Mouse (Mus musculus) megakaryocyte, embryonic 14.5 days (primary cell): ENCODE data around the gene Prkce.

Experiments used
- FLI1 ChIP-seq: IDR thresholded peaks from 2 replicates; pipeline ENCODE4 v1.6.1; 2012; ENCODE audit warnings: low read length, inconsistent platforms, mixed read lengths
- GATA1 ChIP-seq: IDR thresholded peaks from 3 replicates; pipeline ENCODE4 v1.6.1; 2012; ENCODE audit warnings: mixed read lengths, low read length, inconsistent platforms, borderline replicate concordance

DNA sequence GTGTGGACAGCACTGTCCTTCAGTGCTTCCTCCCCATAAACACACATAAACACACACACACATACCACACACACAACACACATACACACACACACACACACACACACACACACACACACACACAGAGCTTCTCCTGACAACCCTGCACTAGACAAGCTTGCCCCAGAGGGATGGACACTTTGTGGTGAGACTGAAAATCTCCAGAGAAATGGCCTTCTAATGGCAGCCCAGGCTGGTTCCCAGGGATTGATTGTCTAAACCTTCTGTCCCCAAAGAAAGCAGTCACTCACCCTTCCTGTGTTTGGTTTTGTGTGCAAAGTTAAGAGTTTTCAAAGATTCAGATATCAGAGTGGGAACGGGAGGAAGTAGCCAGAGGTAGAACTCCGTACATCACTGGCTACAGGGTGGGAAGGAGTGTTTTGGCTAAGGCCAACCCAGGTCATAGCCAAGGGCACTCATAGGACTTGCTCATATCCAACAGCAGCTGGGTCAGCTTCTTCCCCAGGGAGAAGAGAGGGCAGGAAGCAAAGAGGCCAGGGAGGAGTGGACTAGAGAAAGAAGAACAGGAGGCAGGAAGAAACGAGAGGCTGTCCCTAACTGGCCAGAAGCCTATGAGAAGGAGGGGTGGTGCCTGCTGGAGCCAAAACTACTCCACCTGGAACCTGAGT, 450.1 kb downstream of the Prkce start:
- TF ChIP-seq GATA1 (no peak), FLI1 (no peak)
